Mouse (Mus musculus) heart, adult 18-20 months (tissue): ENCODE measurements at regions not wholly inside any gene's neighbourhood (a gene's known extent, or its start where the extent isn't known, plus 50 kb on each side); places are given as distances from the start of the nearest gene placed in this dataset.

Source experiments
- DNase-seq, 2 experiments: peaks; one replicate each; pipeline ENCODE4 v3.0.0; 2021 to 2022; ENCODE audit warnings: mixed read lengths in 1 of 2

GRCm38 (mm10) chr13:112002661-112003347 lies 194.0 kb upstream of the Map3k1 start:
- peak; percentile 51 to 68 for DNase-seq

GRCm38 (mm10) chr13:112003445-112003844 lies 194.7 kb upstream of the Map3k1 start:
- DNase-seq: peak in 1 of 2 experiments; percentile 57

- peak in 1 of 2 experiments; percentile 26 for DNase-seq
Observed at GRCm38 (mm10) chr13:112004126-112004525, 195.3 kb upstream of the Map3k1 start.

- no peak for DNase-seq
Observed at GRCm38 (mm10) chr13:112005421-112005820, 196.6 kb upstream of the Map3k1 start.

GRCm38 (mm10) chr13:112008806-112009205 lies 200.0 kb upstream of the Map3k1 start:
- no peak for DNase-seq

- DNase-seq: no peak
Observed at GRCm38 (mm10) chr13:112009288-112009687, 200.5 kb upstream of the Map3k1 start.

GRCm38 (mm10) chr13:112010464-112010863 lies 201.7 kb upstream of the Map3k1 start:
- DNase-seq: peak in 1 of 2 experiments; percentile 46

- no peak for DNase-seq
Observed at GRCm38 (mm10) chr13:112012640-112013039, 203.8 kb upstream of the Map3k1 start.

- no peak for DNase-seq
Observed at GRCm38 (mm10) chr13:112015083-112015482, 206.3 kb upstream of the Map3k1 start.

GRCm38 (mm10) chr13:112016280-112016679 lies 207.5 kb upstream of the Map3k1 start:
- DNase-seq: no peak

- DNase-seq: no peak
Observed at GRCm38 (mm10) chr13:112018497-112019281, 209.9 kb upstream of the Map3k1 start.

GRCm38 (mm10) chr13:112019575-112019974 lies 210.8 kb upstream of the Map3k1 start:
- no peak for DNase-seq

- peak in 1 of 2 experiments; percentile 17 for DNase-seq
Observed at GRCm38 (mm10) chr13:112023171-112023570, 214.4 kb upstream of the Map3k1 start.

GRCm38 (mm10) chr13:112024667-112025585 lies 216.1 kb upstream of the Map3k1 start:
- peak; percentile 51 to 53 for DNase-seq

GRCm38 (mm10) chr13:112025586-112025950 lies 216.8 kb upstream of the Map3k1 start:
- peak in 1 of 2 experiments; percentile 69 for DNase-seq

GRCm38 (mm10) chr13:112027736-112028135 lies 218.9 kb upstream of the Map3k1 start:
- DNase-seq: no peak

- no peak for DNase-seq
Observed at GRCm38 (mm10) chr13:112031061-112031460, 222.3 kb upstream of the Map3k1 start.

GRCm38 (mm10) chr13:112031631-112032320 lies 223.0 kb upstream of the Map3k1 start:
- DNase-seq: no peak

GRCm38 (mm10) chr13:112037731-112038380 lies 229.1 kb upstream of the Map3k1 start:
- DNase-seq: no peak

GRCm38 (mm10) chr13:112038556-112039304 lies 229.9 kb upstream of the Map3k1 start:
- DNase-seq: no peak
